Mouse (Mus musculus) monocyte, adult 2 months (primary cell): ENCODE data around the gene Anxa8.

Experiments
- DNase-seq, 2 experiments: peaks; one replicate each; pipeline ENCODE4 v3.0.0; 2022; ENCODE audit warnings: low spot score in 2 of 2, low read depth in 1 of 2

Anxa8 gene

GRCm38 (mm10) chr14:34085731-34086130, at the start of gene Anxa8:
Gene Anxa8 (plus strand): TSS chr14:34085981.
- DNase-seq = no peak

- DNase-seq = no peak
Measured at GRCm38 (mm10) chr14:34041241-34041640, 44.5 kb upstream of the Anxa8 start.

- DNase-seq = no peak
Measured at GRCm38 (mm10) chr14:34043341-34043740, 42.4 kb upstream of the Anxa8 start.

- no peak for DNase-seq
Measured at GRCm38 (mm10) chr14:34050101-34050779, 35.5 kb upstream of the Anxa8 start.

- no peak for DNase-seq
Measured at GRCm38 (mm10) chr14:34052516-34052915, 33.3 kb upstream of the Anxa8 start, which contains the start of gene Antxrl. Gene Antxrl (plus strand): TSS chr14:34052707.

DNA sequence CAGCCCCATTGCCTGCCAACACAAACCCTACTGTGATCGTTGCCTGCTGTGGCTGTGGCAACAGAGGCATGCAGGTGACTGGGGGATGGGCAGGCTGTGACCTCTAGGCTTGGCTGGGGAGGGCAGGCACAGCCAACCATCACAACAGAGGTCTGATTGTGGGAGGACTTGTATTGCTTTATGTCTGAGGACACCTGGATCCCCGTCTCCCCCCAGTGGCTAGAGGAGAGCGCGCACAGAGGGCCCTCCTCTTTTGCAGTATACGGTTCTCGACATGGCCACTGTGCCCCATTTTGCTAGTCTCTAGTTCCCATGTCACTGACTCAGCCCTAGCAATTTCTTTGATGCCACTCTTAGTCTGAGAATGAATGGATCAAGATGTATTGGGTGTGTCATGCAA, 14.1 kb upstream of the Anxa8 start:
- DNase-seq = no peak

GRCm38 (mm10) chr14:34075346-34075745, 10.4 kb upstream of the Anxa8 start:
- DNase-seq = no peak

- DNase-seq = no peak
Measured at GRCm38 (mm10) chr14:34077222-34077621, 8.6 kb upstream of the Anxa8 start.

DNA sequence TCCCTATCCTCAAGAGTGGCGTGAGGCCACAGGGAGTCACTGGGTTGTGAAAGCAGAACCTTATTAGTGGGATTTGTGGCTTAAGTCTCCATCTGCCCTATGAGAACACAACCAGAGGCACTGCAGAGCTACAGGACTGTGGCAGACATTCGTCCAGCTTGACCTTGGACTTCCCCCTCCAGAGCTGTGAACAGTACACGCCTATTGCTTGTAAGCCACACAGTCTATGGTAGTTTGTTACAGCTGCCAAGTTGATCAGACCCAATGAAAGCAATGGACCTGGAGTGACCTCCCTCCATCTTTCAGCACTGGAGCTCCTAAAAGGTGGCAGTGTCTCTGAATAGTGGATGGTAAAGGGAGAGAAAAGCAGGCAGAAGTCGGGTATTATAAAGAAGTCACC, 7.5 kb upstream of the Anxa8 start:
- DNase-seq = no peak

- DNase-seq = peak in 1 of 2 experiments; percentile 14
Measured at GRCm38 (mm10) chr14:34080321-34080997, 5.3 kb upstream of the Anxa8 start.

GRCm38 (mm10) chr14:34086806-34087205, 1.0 kb downstream of the Anxa8 start:
- no peak for DNase-seq

DNA sequence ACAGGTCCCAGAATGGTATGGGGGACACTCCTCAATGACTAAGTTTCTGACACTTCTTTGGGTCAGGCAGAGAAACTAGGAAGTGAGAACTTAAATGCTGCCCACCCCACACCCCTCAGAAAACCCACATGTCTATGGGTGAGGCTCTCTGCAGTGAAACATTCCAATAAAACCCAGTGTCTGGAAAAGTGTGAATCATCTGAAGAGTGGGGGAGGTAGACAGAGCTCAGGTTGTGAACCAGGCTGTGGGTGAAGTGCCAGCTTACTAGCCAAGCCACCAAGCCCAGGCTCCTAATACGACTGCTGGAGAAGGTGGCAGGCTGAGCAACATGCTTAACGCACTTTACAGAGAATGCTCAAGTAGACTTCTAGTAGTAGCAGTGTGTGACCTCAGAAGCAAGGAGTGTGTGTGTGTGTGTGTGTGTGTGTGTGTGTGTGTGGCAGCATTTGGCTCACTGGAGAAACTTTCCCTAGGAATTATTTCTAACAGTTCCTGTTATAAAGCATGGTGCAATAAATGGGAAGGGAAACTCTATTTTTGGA, 2.1 kb downstream of the Anxa8 start:
- no peak for DNase-seq

- DNase-seq = no peak
Measured at GRCm38 (mm10) chr14:34089796-34090195, 4.0 kb downstream of the Anxa8 start.

GRCm38 (mm10) chr14:34091475-34091874, 5.7 kb downstream of the Anxa8 start:
- DNase-seq = no peak

- no peak for DNase-seq
Measured at GRCm38 (mm10) chr14:34092856-34093255, 7.1 kb downstream of the Anxa8 start.

DNA sequence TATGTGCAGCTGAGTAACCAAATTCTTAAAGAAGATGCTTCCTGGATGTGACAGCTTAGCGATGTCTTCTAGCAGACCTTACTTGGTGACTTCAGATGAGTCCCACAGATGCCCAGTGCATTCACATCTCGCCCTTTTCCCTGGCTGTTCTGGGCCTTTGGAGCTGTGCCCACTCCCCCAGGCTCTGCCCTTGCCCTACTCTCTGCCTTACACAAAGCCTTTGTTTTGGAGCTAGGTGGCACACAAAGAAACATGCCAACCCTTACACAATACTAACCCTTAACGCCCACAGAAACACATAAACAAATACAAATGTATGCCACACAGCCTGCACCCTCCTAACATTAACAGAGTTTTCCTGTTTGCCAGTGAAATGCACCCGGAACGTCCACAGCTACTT, 10.4 kb downstream of the Anxa8 start:
- DNase-seq = no peak

DNA sequence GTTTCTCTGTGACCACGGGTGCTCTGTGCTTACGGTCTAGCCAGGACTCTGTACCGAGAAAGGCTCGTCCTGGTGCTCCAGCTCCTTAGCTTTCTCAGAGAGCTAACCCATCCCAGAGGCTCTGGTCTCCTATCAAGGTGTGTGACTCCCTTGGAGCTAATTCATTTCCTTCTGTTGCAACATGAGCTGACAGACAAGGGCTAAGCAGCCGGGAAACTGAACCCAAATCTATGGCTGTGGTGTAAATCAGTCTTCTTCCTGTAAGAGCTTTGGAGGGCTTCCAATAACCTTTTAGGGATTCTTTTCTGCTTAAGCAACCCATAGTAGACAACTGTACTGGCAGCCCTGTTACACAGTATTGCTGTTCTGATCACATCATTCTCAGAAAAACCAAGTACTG, 16.8 kb downstream of the Anxa8 start, which contains the start of gene A630023A22Rik:
A630023A22Rik (minus strand) TSS at position 154 of the 400 bp plus-strand sequence.
- no peak for DNase-seq

- DNase-seq = no peak
Measured at GRCm38 (mm10) chr14:34103855-34104254, 18.1 kb downstream of the Anxa8 start.

DNA sequence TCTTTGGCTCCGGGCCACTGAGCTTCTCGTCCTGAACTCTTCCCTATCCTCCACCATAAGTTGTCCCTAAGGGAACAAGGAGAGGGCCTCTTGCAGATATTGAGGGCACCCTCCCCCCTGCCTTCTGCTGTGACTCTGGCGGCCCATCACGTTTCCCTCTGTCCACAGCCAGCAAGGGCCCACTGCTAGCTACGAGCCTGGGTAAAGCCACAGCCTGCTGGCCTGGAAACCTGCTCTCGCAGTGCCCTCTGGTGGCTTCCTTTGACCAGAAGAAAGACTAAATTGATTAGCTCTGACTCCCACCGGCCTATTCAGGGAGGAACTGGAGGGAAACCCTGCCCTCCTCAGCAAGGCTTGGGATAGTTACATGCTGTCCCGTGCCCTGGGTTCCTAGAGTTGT, 19.1 kb downstream of the Anxa8 start:
- no peak for DNase-seq

GRCm38 (mm10) chr14:34106389-34107062, 20.7 kb downstream of the Anxa8 start:
- DNase-seq = no peak

DNA sequence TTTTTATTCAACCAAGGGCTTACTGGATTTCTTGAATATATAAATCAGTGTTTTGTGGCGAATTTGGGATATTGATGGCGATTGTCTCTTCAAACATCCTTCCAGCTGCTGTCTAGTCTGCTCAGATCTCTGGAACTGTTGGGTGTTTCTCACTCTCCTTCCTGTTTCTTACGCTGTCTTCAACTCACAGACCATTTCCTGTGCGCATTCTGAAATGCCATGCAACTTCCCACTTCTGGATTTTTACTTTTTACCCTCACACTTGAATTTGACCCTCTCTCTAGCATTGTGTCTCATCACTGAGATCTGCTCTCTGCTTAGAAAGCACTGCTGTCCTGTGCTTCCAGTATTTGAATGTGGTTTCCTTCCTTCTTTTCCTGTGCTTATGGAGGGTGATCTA, 21.8 kb downstream of the Anxa8 start:
- DNase-seq = no peak

DNA sequence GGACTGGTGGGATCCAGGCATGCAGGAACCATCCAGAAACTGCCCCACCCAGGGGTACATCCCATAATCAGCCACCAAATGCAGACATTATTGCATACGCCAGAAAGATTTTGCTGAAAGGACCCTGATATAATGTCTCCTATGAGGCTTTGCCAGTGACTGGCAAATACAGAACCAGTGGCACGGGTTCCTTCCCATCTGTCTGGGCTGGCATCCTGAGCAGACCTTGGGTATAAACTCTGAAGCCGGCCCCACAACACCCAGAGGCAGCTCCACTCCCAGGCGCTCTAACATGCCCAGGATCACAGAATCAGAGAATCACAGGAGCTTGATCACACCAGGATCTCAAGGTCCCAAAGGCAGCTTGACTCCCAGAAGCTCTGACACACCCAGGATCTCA, 28.5 kb downstream of the Anxa8 start:
- DNase-seq = no peak
